Mouse (Mus musculus): ENCODE results near the gene Cpxm2. TPM values are rescaled to one million over a fixed set of nuclear protein-coding genes. Genes with fewer than 3 reads are reported as not detected.
A peak's percentile ranks its signal among the peaks of the same experiment; 100 is the strongest.

The Cpxm2 gene
- polyA plus RNA-seq (2014; fragmentation: Nextera tagmentation; extraction: Ambion mirVana) = 0.55 and 0.95 TPM in 2 replicates

DNA sequence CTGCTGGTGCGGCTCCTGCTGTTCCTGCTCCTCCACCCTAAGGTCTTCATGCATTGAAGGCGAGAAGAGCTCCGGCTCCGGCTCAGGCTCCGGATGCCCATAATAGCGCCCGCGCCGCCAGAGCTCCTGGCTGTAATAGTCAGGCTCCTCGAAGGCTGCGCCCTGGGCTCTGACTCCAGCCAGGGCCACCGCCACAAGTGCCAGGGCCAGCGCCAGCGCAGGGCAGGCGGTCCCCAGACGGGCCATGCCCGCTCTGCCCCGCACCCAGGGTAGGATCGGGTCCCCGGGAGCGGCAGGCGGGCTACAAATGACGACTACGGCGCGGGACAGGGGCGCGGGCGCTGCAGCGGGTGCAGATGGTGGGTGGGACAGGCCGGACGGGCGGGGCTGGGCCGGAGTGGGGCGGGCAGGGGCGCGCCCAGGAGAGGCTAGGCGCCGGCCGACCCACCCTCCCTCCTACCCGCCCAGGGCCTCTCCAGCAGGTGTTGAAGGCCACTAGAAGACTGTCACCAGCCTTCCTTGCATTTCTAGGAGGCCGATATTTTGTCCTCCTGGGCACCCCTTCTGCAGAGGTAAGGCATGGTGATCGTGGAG is at the start of gene Cpxm2:
Cpxm2 (minus strand) TSS at position 372 of the 594 bp plus-strand sequence.
- Histone ChIP-seq H3K9me3 (ENCODE audit: control insufficient read depth, low read length) (no peaks in the 10 kb centered on the region), H3K4me3 (ENCODE audit: low read depth, low read length) (peak within 1 kb of the TSS; percentile 36), H3K4me1 (replicated peaks; ENCODE audit: control insufficient read depth, insufficient read depth, low read length) (0 out of 2 replicates have a peak, but pooled peaks cover 6% of the 10 kb centered on the region), H3K9ac (ENCODE audit: low read length) (peak within 1 kb of the TSS; percentile 16; the same call in 1 of the 2 replicates), H3K27me3 (replicated peaks; ENCODE audit: control insufficient read depth, insufficient read depth, low read length) (peaks cover 28% of the 10 kb centered on the region), H3K36me3 (ENCODE audit: control insufficient read depth, insufficient read depth, low read length) (no peaks in the 10 kb centered on the region), H3K27ac (ENCODE audit: low read depth) (no peak within 1 kb of the TSS), H3K4me2 (ENCODE audit: low read length) (peak within 1 kb of the TSS; percentile 67)
- 2% methylated on average over 39 of the region's 43 CpGs for WGBS
- DNase-seq (ENCODE audit: low spot score) = peak; percentile 59
- peak; percentile 47; the same call in 1 of the 2 replicates for ATAC-seq (replicated peaks; ENCODE audit: low FRiP score, low TSS enrichment, low read depth)

DNA sequence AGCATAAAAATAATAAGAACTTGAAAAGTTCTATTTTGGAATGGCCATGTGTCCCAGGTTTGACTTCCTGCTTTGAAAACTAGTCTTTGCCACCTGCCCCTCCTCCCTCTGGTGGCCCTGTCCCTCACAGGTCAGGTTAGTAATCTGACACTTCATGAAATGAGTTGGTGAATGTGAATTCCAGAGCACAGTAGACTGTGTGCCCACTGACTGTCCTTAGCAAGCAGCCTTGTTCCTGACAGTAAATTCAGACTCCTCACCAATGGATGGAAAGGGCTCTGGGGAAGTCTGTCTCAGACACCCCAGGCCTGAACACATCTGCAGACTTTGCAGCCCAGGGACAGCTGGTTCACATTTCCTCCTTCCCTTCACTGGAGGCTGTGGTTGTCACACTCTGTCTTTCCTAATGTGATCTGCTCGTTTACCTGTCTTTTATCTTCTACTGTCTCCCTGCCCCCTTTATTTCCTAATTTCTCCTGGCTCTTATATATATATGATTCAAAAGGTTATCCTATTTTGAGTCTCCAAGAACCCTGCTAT is 49.6 kb upstream of the Cpxm2 start:
- Histone ChIP-seq H3K9me3 (ENCODE audit: control insufficient read depth, low read length) (no peaks in the 10 kb centered on the region), H3K4me1 (replicated peaks; ENCODE audit: control insufficient read depth, insufficient read depth, low read length) (0 out of 2 replicates have a peak, but pooled peaks cover 5% of the 10 kb centered on the region), H3K4me3 (ENCODE audit: low read depth, low read length) (no peak overlapping the region), H3K36me3 (ENCODE audit: control insufficient read depth, insufficient read depth, low read length) (no peaks in the 10 kb centered on the region), H3K27me3 (replicated peaks; ENCODE audit: control insufficient read depth, insufficient read depth, low read length) (no peaks in the 10 kb centered on the region), H3K27ac (ENCODE audit: low read depth) (no peak overlapping the region), H3K9ac (ENCODE audit: low read length) (no peak overlapping the region), H3K4me2 (ENCODE audit: low read length) (no peak overlapping the region)
- 19% methylated on average over 1 of the region's 1 CpGs for WGBS
- DNase-seq (ENCODE audit: low spot score) (no peak), ATAC-seq (replicated peaks; ENCODE audit: low FRiP score, low TSS enrichment, low read depth) (no peak)

DNA sequence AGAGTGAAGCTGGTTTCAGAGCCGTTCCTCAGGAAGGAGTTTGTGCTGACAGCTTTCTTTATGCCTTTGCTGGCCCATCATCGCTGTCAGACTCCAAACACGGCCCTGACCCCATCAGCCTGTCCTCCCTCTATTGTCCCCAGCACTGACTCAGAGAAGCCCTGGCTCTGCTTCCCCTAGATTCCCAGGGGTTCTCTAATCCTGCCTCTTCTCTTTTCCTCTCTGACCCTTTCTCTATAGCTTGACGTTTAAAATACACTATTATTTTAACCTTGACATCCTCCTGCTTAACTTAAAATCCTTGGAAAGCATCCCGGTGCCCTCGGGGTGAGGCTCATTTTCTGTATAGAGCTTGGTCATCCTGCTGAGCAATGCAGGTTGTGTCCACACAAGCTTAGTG is 45.1 kb upstream of the Cpxm2 start:
- DNase-seq (ENCODE audit: low spot score) (no peak), ATAC-seq (replicated peaks; ENCODE audit: low FRiP score, low TSS enrichment, low read depth) (no peak)
- no peak overlapping the region for H3K27ac ChIP-seq (ENCODE audit: low read depth)
- H3K9me3 ChIP-seq (ENCODE audit: control insufficient read depth, low read length) = no peaks in the 10 kb centered on the region
- H3K36me3 ChIP-seq (ENCODE audit: control insufficient read depth, insufficient read depth, low read length) = no peaks in the 10 kb centered on the region
- WGBS = 46% methylated on average over 6 of the region's 6 CpGs
- no peaks in the 10 kb centered on the region for H3K27me3 ChIP-seq (replicated peaks; ENCODE audit: control insufficient read depth, insufficient read depth, low read length)
- H3K4me3 ChIP-seq (ENCODE audit: low read depth, low read length) = no peak overlapping the region
- no peak overlapping the region for H3K9ac ChIP-seq (ENCODE audit: low read length)
- H3K4me2 ChIP-seq (ENCODE audit: low read length) = no peak overlapping the region
- H3K4me1 ChIP-seq (replicated peaks; ENCODE audit: control insufficient read depth, insufficient read depth, low read length) = 0 out of 2 replicates have a peak, but pooled peaks cover 5% of the 10 kb centered on the region

DNA sequence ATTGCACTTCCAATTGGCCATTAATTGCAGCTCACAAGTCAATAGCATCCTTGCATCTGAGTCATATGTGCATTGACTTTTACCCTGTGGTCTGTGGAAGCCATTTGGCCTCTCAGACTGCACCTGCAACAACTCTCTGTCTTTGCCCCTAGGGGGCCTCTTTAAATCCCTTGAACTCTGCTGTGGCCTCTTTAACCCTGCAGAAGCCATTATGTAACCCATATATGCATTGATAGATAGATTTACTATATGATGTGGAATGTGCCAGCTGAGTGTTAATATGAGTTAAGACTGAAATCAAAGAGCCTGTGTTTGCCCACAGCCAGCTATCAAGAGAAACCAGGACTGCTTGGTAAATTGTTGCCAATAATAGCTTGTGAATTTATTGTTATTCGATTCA is 44.3 kb upstream of the Cpxm2 start:
- ATAC-seq (replicated peaks; ENCODE audit: low FRiP score, low TSS enrichment, low read depth) = no peak
- no peak for DNase-seq (ENCODE audit: low spot score)
- 80% methylated on average over 1 of the region's 1 CpGs for WGBS

DNA sequence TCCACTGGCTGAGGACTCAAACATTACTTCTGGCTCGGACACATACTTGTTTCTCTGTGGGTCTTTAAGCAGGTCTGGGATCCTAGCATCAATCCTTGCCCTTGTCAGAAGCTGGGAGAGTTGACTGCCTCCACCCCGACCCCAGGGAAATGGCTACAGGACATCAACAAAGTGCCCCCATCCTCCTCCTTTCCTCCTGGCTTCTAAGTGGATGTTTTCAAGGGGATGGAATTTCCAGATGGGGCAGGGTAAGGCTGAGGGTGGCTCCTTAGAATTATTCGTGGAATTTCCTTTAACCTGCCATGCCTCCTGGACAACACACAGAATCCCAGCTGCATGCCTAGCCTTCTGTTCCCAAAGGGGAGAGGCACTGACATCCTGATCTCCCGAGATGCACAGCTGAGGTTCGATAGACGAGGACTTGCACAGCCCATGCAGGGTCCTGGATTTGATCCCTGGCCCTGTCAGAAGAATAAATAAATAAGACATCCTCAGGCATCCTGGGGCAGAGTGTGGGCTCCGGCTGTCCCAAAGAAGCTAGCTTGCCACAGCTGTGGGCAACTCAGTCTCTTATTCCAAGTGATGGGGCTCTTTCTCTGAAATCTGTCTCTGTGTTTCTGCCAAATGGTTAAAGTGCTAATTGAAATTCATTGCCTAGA is 43.4 kb upstream of the Cpxm2 start:
- ATAC-seq (replicated peaks; ENCODE audit: low FRiP score, low TSS enrichment, low read depth) = no peak
- Histone ChIP-seq H3K4me3 (ENCODE audit: low read depth, low read length) (no peak overlapping the region), H3K4me1 (replicated peaks; ENCODE audit: control insufficient read depth, insufficient read depth, low read length) (no peaks in the 10 kb centered on the region), H3K27ac (ENCODE audit: low read depth) (no peak overlapping the region), H3K9me3 (ENCODE audit: control insufficient read depth, low read length) (no peaks in the 10 kb centered on the region), H3K9ac (ENCODE audit: low read length) (no peak overlapping the region), H3K4me2 (ENCODE audit: low read length) (no peak overlapping the region), H3K27me3 (replicated peaks; ENCODE audit: control insufficient read depth, insufficient read depth, low read length) (no peaks in the 10 kb centered on the region), H3K36me3 (ENCODE audit: control insufficient read depth, insufficient read depth, low read length) (no peaks in the 10 kb centered on the region)
- 28% methylated on average over 7 of the region's 7 CpGs for WGBS
- DNase-seq (ENCODE audit: low spot score) = no peak

More for the DNA sequence above, 44.3 kb upstream of the Cpxm2 start:
- H3K9me3 ChIP-seq (ENCODE audit: control insufficient read depth, low read length) = no peaks in the 10 kb centered on the region
- 0 out of 2 replicates have a peak, but pooled peaks cover under 1% of the 10 kb centered on the region for H3K4me1 ChIP-seq (replicated peaks; ENCODE audit: control insufficient read depth, insufficient read depth, low read length)
- H3K27me3 ChIP-seq (replicated peaks; ENCODE audit: control insufficient read depth, insufficient read depth, low read length) = no peaks in the 10 kb centered on the region
- H3K27ac ChIP-seq (ENCODE audit: low read depth) = no peak overlapping the region
- H3K9ac ChIP-seq (ENCODE audit: low read length) = no peak overlapping the region
- no peaks in the 10 kb centered on the region for H3K36me3 ChIP-seq (ENCODE audit: control insufficient read depth, insufficient read depth, low read length)
- no peak overlapping the region for H3K4me3 ChIP-seq (ENCODE audit: low read depth, low read length)
- no peak overlapping the region for H3K4me2 ChIP-seq (ENCODE audit: low read length)

DNA sequence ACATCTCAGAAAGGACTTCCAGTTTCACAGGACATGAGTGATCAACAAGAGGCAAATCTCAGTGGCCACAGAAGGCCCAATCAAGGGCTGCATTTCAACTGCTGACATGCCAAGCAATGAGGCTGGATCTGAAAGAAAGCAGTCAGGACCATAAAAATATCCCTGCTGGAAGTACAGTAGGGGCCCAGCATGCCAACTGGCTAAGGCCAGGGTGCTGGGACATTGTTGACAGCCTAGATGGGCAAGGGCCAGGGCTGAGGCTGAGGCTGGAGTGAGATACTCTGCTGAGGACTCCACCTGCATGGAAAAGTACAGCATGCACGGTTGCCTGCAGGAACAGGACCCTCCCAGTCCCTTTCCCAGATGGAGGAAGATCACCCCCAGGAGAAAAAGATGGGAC is 42.0 kb upstream of the Cpxm2 start:
- Histone ChIP-seq H3K9ac (ENCODE audit: low read length) (no peak overlapping the region), H3K4me2 (ENCODE audit: low read length) (no peak overlapping the region), H3K4me1 (replicated peaks; ENCODE audit: control insufficient read depth, insufficient read depth, low read length) (no peaks in the 10 kb centered on the region), H3K9me3 (ENCODE audit: control insufficient read depth, low read length) (no peaks in the 10 kb centered on the region), H3K27ac (ENCODE audit: low read depth) (no peak overlapping the region), H3K4me3 (ENCODE audit: low read depth, low read length) (no peak overlapping the region), H3K27me3 (replicated peaks; ENCODE audit: control insufficient read depth, insufficient read depth, low read length) (no peaks in the 10 kb centered on the region), H3K36me3 (ENCODE audit: control insufficient read depth, insufficient read depth, low read length) (no peaks in the 10 kb centered on the region)
- no peak for DNase-seq (ENCODE audit: low spot score)
- 86% methylated on average over 1 of the region's 1 CpGs for WGBS
- ATAC-seq (replicated peaks; ENCODE audit: low FRiP score, low TSS enrichment, low read depth) = no peak

DNA sequence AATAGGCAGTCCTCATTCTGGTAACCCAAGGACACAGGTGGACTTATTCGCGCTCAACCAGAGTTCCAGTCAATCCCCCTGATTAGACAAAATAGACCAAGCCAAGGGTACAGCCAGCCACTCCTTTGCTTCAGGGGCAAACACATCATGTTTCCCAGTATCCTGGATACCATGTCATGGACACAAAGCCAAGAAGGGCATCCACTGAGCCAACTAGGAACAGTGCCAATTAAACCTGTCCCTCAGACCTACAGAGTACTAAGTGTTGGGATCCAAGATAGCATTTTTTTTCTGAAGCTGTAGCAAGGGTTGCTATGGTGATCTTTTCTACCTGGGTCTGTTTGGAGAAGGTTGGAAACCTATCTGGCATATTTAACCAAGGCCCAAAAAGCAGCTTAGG is 39.1 kb upstream of the Cpxm2 start:
- Histone ChIP-seq H3K36me3 (ENCODE audit: control insufficient read depth, insufficient read depth, low read length) (no peaks in the 10 kb centered on the region), H3K9me3 (ENCODE audit: control insufficient read depth, low read length) (no peaks in the 10 kb centered on the region), H3K4me1 (replicated peaks; ENCODE audit: control insufficient read depth, insufficient read depth, low read length) (no peaks in the 10 kb centered on the region), H3K27me3 (replicated peaks; ENCODE audit: control insufficient read depth, insufficient read depth, low read length) (no peaks in the 10 kb centered on the region), H3K9ac (ENCODE audit: low read length) (no peak overlapping the region), H3K4me2 (ENCODE audit: low read length) (no peak overlapping the region), H3K4me3 (ENCODE audit: low read depth, low read length) (no peak overlapping the region), H3K27ac (ENCODE audit: low read depth) (no peak overlapping the region)
- ATAC-seq (replicated peaks; ENCODE audit: low FRiP score, low TSS enrichment, low read depth) (no peak), DNase-seq (ENCODE audit: low spot score) (no peak)
- WGBS = 100% methylated on average over 2 of the region's 2 CpGs

DNA sequence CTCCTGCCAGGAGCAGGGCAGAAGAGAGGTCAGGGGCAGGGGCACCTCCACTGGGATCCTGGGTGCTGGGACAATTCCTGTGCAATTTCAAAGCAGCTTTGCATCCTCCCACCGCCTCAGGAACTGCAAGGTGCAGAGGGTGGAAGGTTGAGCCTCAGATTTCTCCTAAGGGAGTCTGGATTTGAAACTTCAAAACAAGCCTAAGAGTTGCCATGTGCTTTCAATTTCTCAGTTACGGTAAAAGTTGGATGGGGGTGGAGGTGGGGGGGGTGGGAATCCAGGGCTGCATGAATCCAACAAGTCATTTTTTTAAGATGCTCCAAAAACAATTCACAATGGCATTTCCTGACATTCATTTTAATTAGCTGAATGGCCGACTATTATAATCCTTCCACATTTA is 32.9 kb upstream of the Cpxm2 start:
- Histone ChIP-seq H3K4me2 (ENCODE audit: low read length) (no peak overlapping the region), H3K9ac (ENCODE audit: low read length) (no peak overlapping the region), H3K27me3 (replicated peaks; ENCODE audit: control insufficient read depth, insufficient read depth, low read length) (no peaks in the 10 kb centered on the region), H3K4me3 (ENCODE audit: low read depth, low read length) (no peak overlapping the region), H3K4me1 (replicated peaks; ENCODE audit: control insufficient read depth, insufficient read depth, low read length) (no peaks in the 10 kb centered on the region), H3K9me3 (ENCODE audit: control insufficient read depth, low read length) (no peaks in the 10 kb centered on the region), H3K27ac (ENCODE audit: low read depth) (no peak overlapping the region), H3K36me3 (ENCODE audit: control insufficient read depth, insufficient read depth, low read length) (no peaks in the 10 kb centered on the region)
- ATAC-seq (replicated peaks; ENCODE audit: low FRiP score, low TSS enrichment, low read depth) = no peak
- WGBS = 62% methylated on average over 3 of the region's 3 CpGs
- DNase-seq (ENCODE audit: low spot score) = no peak
